Mouse (Mus musculus) myocyte (in vitro differentiated cells): ENCODE data around the gene Tnfaip8l2.

Experiments
- CEBPB ChIP-seq: IDR thresholded peaks from 2 replicates; pipeline ENCODE4 v1.6.1; 2011; ENCODE audit warnings: mild to moderate bottlenecking, moderate library complexity; ENCODE audit not compliant: poor library complexity, insufficient read depth, severe bottlenecking
- E2F4 ChIP-seq: IDR thresholded peaks from one replicate; pipeline ENCODE4 v1.6.1; 2011; ENCODE audit warnings: mild to moderate bottlenecking, control low read depth, moderate library complexity; ENCODE audit not compliant: insufficient read depth
- MAX ChIP-seq: IDR thresholded peaks from one replicate; pipeline ENCODE4 v1.6.1; 2011; ENCODE audit warnings: low read depth, mild to moderate bottlenecking, control low read depth
- MYOD1 ChIP-seq, 3 experiments: IDR thresholded peaks; one replicate each; pipeline ENCODE4 v1.6.1; 2011; ENCODE audit warnings: control low read depth in 2 of 3, low read depth in 2 of 3, mild to moderate bottlenecking in 2 of 3, moderate library complexity in 1 of 3; ENCODE audit not compliant: insufficient read length in 2 of 3, control insufficient read depth in 1 of 3
- MYOG ChIP-seq, 3 experiments: IDR thresholded peaks; one replicate each; pipeline ENCODE4 v1.6.1; 2011; ENCODE audit warnings: control low read depth in 2 of 3, low read depth in 2 of 3, mild to moderate bottlenecking in 2 of 3; ENCODE audit not compliant: insufficient read length in 2 of 3, control insufficient read depth in 1 of 3, insufficient read depth in 1 of 3
- POLR2A ChIP-seq: IDR thresholded peaks from one replicate; pipeline ENCODE4 v1.6.1; 2011; ENCODE audit warnings: low read depth, mild to moderate bottlenecking, control low read depth, moderate library complexity; ENCODE audit not compliant: insufficient read length
- POLR2AphosphoS2 ChIP-seq: IDR thresholded peaks from one replicate; pipeline ENCODE4 v1.6.1; 2011; ENCODE audit warnings: low read depth, control low read depth; ENCODE audit not compliant: insufficient read length
- REST ChIP-seq: IDR thresholded peaks from one replicate; pipeline ENCODE4 v1.6.1; 2011; ENCODE audit warnings: mild to moderate bottlenecking, control low read depth, moderate library complexity; ENCODE audit not compliant: insufficient read depth, insufficient read length
- SRF ChIP-seq: IDR thresholded peaks from one replicate; pipeline ENCODE4 v1.6.1; 2011; ENCODE audit warnings: low read depth; ENCODE audit not compliant: control insufficient read depth, insufficient read length
- TCF12 ChIP-seq: IDR thresholded peaks from one replicate; pipeline ENCODE4 v1.6.1; 2011; ENCODE audit warnings: mild to moderate bottlenecking, control low read depth; ENCODE audit not compliant: poor library complexity, insufficient read depth, severe bottlenecking
- TCF3 ChIP-seq: IDR thresholded peaks from one replicate; pipeline ENCODE4 v1.6.1; 2011; ENCODE audit warnings: low read depth, control low read depth; ENCODE audit not compliant: insufficient read length
- USF1 ChIP-seq: IDR thresholded peaks from one replicate; pipeline ENCODE4 v1.6.1; 2011; ENCODE audit warnings: low read depth, mild to moderate bottlenecking, control low read depth, moderate library complexity

- no peak for TF ChIP-seq E2F4
- TF ChIP-seq MAX = no peak
- TF ChIP-seq POLR2A = peak; percentile 24
- no peak for TF ChIP-seq USF1
- TF ChIP-seq POLR2AphosphoS2 = no peak
- no peak for TF ChIP-seq MYOD1 (IDR thresholded peaks at IDR 0.05; ENCODE audit: control insufficient read depth in 1 of 3, insufficient read length in 2 of 3, low read depth in 2 of 3)
- no peak for TF ChIP-seq TCF3
- TF ChIP-seq REST = no peak
- no peak for TF ChIP-seq CEBPB
- TF ChIP-seq SRF = no peak
- TF ChIP-seq TCF12 = no peak
- no peak for TF ChIP-seq MYOG (IDR thresholded peaks at IDR 0.05; ENCODE audit: control insufficient read depth in 1 of 3, insufficient read depth in 1 of 3, insufficient read length in 2 of 3, low read depth in 2 of 3)
Measured at GRCm38 (mm10) chr3:95135023-95135422, 7.1 kb downstream of the Tnfaip8l2 start.
